Comparison of ENCODE assay signal across 10 mouse cellular contexts in genomic region chr4:148882360-148882929, GRCm38 (mm10).
DNase-seq lines count a peak whose midpoint lies in the region; ATAC-seq and TF ChIP-seq lines count a peak whose summit lies in the region.
"Had no signal": no experiment of that assay in that cellular context is flagged by ENCODE, and none has a peak within 500 bp of the region (broad histone marks: within the 10 kb centered on the region; RNA-seq: fewer than 3 reads in every experiment).

No protein-coding gene starts in this region.

- H3K27ac ChIP-seq in heart, embryonic 11.5 days (ENCODE audit: low read depth, low read length) = no peak overlapping the region
- no peak overlapping the region for H3K27ac ChIP-seq in stomach, embryonic 14.5 days (ENCODE audit: low read length)
- no peak overlapping the region for H3K27ac ChIP-seq in stomach, postnatal 0 days (replicated peaks)
- peak overlapping the region; percentile 70 for H3K27ac ChIP-seq in lung, postnatal 0 days (ENCODE audit: low read length)
- no peak overlapping the region for H3K27ac ChIP-seq in stomach, embryonic 16.5 days (ENCODE audit: low read length)
- H3K27ac ChIP-seq: liver, embryonic 14.5 days had no signal

- DNase-seq in heart, postnatal 10 days = no peak
- DNase-seq in stomach, postnatal 0 days (ENCODE audit: low spot score) = no peak
- DNase-seq in lung, postnatal 0 days (ENCODE audit: low spot score) = peak; percentile 47
- DNase-seq in adrenal gland, postnatal 4 days (ENCODE audit: low spot score in 2 of 2) = no peak
- no peak for DNase-seq in right cerebral cortex, adult 2 months (ENCODE audit: low spot score in 2 of 2)
- DNase-seq: adrenal gland, postnatal 25 days had no signal

- WGBS in heart, embryonic 11.5 days (ENCODE audit: insufficient replicate concordance) = 22% methylated on average over 17 of the region's 17 CpGs
- WGBS in stomach, embryonic 14.5 days = 13% methylated on average over 17 of the region's 17 CpGs
- 29% methylated on average over 17 of the region's 17 CpGs for WGBS in stomach, postnatal 0 days
- WGBS in lung, postnatal 0 days = 18% methylated on average over 17 of the region's 17 CpGs
- WGBS in stomach, embryonic 16.5 days = 23% methylated on average over 17 of the region's 17 CpGs

- no peak for TF ChIP-seq CTCF in stomach, postnatal 0 days (IDR thresholded peaks at IDR 0.05; ENCODE audit: low read depth)
- TF ChIP-seq CTCF in lung, postnatal 0 days (IDR thresholded peaks at IDR 0.05) = peak; percentile 30

- H3K4me2 ChIP-seq in heart, embryonic 11.5 days = peak overlapping the region; percentile 2; the same call in 1 of the 2 replicates
- peak overlapping the region; percentile 15 for H3K4me2 ChIP-seq in stomach, embryonic 14.5 days (replicated peaks; ENCODE audit: low read depth, low read length)
- H3K4me2 ChIP-seq in stomach, postnatal 0 days (replicated peaks; ENCODE audit: low read depth) = no peak overlapping the region
- peak overlapping the region; percentile 33; the same call in 1 of the 2 replicates for H3K4me2 ChIP-seq in lung, postnatal 0 days (replicated peaks; ENCODE audit: low read depth, low read length)
- H3K4me2 ChIP-seq in stomach, embryonic 16.5 days (ENCODE audit: low read depth, low read length) = peak overlapping the region; percentile 23; the same call in 1 of the 2 replicates

- no peaks in the 10 kb centered on the region for H3K36me3 ChIP-seq in heart, embryonic 11.5 days (ENCODE audit: control insufficient read depth, insufficient read depth, low read length)
- no peaks in the 10 kb centered on the region for H3K36me3 ChIP-seq in stomach, embryonic 14.5 days (ENCODE audit: control insufficient read depth, insufficient read depth, low read length)
- H3K36me3 ChIP-seq in stomach, postnatal 0 days (ENCODE audit: control insufficient read depth, insufficient read depth, low read length) = no peaks in the 10 kb centered on the region
- no peaks in the 10 kb centered on the region for H3K36me3 ChIP-seq in lung, postnatal 0 days (ENCODE audit: insufficient read depth, low read length)
- H3K36me3 ChIP-seq in stomach, embryonic 16.5 days (ENCODE audit: control insufficient read depth, insufficient read depth, low read length) = no peaks in the 10 kb centered on the region

- no peak overlapping the region for H3K9ac ChIP-seq in heart, embryonic 11.5 days (ENCODE audit: low read depth, low read length)
- H3K9ac ChIP-seq in stomach, embryonic 14.5 days (replicated peaks; ENCODE audit: low read depth, low read length) = no peak overlapping the region
- no peak overlapping the region for H3K9ac ChIP-seq in stomach, postnatal 0 days (ENCODE audit: low read length)
- H3K9ac ChIP-seq in lung, postnatal 0 days (replicated peaks; ENCODE audit: low read depth) = no peak overlapping the region
- H3K9ac ChIP-seq in stomach, embryonic 16.5 days (ENCODE audit: low read length) = no peak overlapping the region
- H3K9ac ChIP-seq: liver, embryonic 14.5 days had no signal

- H3K4me1 ChIP-seq in heart, embryonic 11.5 days (ENCODE audit: control insufficient read depth, insufficient read depth, low read length) = peaks cover 60% of the 10 kb centered on the region
- peaks cover 24% of the 10 kb centered on the region for H3K4me1 ChIP-seq in stomach, embryonic 14.5 days (ENCODE audit: control insufficient read depth, insufficient read depth, low read length)
- H3K4me1 ChIP-seq in stomach, postnatal 0 days (replicated peaks; ENCODE audit: control insufficient read depth, insufficient read depth) = peaks cover 4% of the 10 kb centered on the region; the same call in 1 of the 2 replicates
- no peaks in the 10 kb centered on the region for H3K4me1 ChIP-seq in lung, postnatal 0 days (ENCODE audit: insufficient read depth, low read depth, low read length)
- peaks cover 31% of the 10 kb centered on the region for H3K4me1 ChIP-seq in stomach, embryonic 16.5 days (ENCODE audit: control insufficient read depth, insufficient read depth, low read length)

- no peak for ATAC-seq in heart, embryonic 11.5 days (replicated peaks; ENCODE audit: insufficient number of reproducible peaks, low FRiP score, low TSS enrichment)
- ATAC-seq in stomach, embryonic 14.5 days (ENCODE audit: insufficient number of reproducible peaks, insufficient read depth, low FRiP score, low read depth) = peak; percentile 18; the same call in 1 of the 2 replicates
- ATAC-seq in stomach, postnatal 0 days (ENCODE audit: low FRiP score, low TSS enrichment) = no peak
- peak; percentile 56 for ATAC-seq in lung, postnatal 0 days
- ATAC-seq in stomach, embryonic 16.5 days (ENCODE audit: insufficient read depth, low FRiP score) = no peak

- TF ChIP-seq EP300 in stomach, postnatal 0 days (optimal IDR thresholded peaks at IDR 0.05) = no peak
- peak; percentile 22; the same call in 1 of the 2 replicates for TF ChIP-seq EP300 in lung, postnatal 0 days (IDR thresholded peaks at IDR 0.05)

- H3K27me3 ChIP-seq in heart, embryonic 11.5 days (ENCODE audit: control insufficient read depth, insufficient read depth, low read length) = no peaks in the 10 kb centered on the region
- H3K27me3 ChIP-seq in stomach, embryonic 14.5 days (ENCODE audit: control insufficient read depth, insufficient read depth, low read length) = no peaks in the 10 kb centered on the region
- H3K27me3 ChIP-seq in stomach, postnatal 0 days (ENCODE audit: control insufficient read depth, insufficient read depth, low read length) = no peaks in the 10 kb centered on the region
- no peaks in the 10 kb centered on the region for H3K27me3 ChIP-seq in lung, postnatal 0 days (replicated peaks; ENCODE audit: insufficient read depth, low read length)
- peaks cover 7% of the 10 kb centered on the region; the same call in 1 of the 2 replicates for H3K27me3 ChIP-seq in stomach, embryonic 16.5 days (ENCODE audit: control insufficient read depth, insufficient read depth, low read length)

- H3K9me3 ChIP-seq in heart, embryonic 11.5 days (replicated peaks; ENCODE audit: control insufficient read depth, low read length) = no peaks in the 10 kb centered on the region
- H3K9me3 ChIP-seq in stomach, embryonic 14.5 days (ENCODE audit: control insufficient read depth, low read depth, low read length) = no peaks in the 10 kb centered on the region
- no peaks in the 10 kb centered on the region for H3K9me3 ChIP-seq in stomach, postnatal 0 days (ENCODE audit: control insufficient read depth, low read length)
- H3K9me3 ChIP-seq in lung, postnatal 0 days (ENCODE audit: low read length) = no peaks in the 10 kb centered on the region
- no peaks in the 10 kb centered on the region for H3K9me3 ChIP-seq in stomach, embryonic 16.5 days (replicated peaks; ENCODE audit: control insufficient read depth, low read length)

- no peak overlapping the region for H3K4me3 ChIP-seq in heart, embryonic 11.5 days (ENCODE audit: low read depth, low read length)
- no peak overlapping the region for H3K4me3 ChIP-seq in stomach, embryonic 14.5 days (ENCODE audit: low read depth, low read length)
- no peak overlapping the region for H3K4me3 ChIP-seq in stomach, postnatal 0 days (ENCODE audit: low read depth, low read length)
- H3K4me3 ChIP-seq in lung, postnatal 0 days (ENCODE audit: low read depth, low read length) = no peak overlapping the region
- H3K4me3 ChIP-seq in stomach, embryonic 16.5 days (replicated peaks; ENCODE audit: low read length) = no peak overlapping the region

- intact Hi-C loops in heart, postnatal 10 days (cut with DNase I) = no loop called here

Comparison
In these comparisons a context has a peak if more than half of its experiments do, and no peak if none do; other contexts are left out.
1. ATAC-seq: peak in stomach, embryonic 14.5 days (single experiment) and lung, postnatal 0 days (single experiment); none in heart, embryonic 11.5 days (single experiment), stomach, postnatal 0 days (single experiment) and stomach, embryonic 16.5 days (single experiment).